Mouse (Mus musculus): Measurements from ENCODE around the gene Lix1l.
A peak's percentile ranks its signal among the peaks of the same experiment; 100 is the strongest.
"Not testable (repeated sequence)": the region's sequence is repeated elsewhere in the genome, so short reads cannot be mapped to it uniquely, and the experiment has no call there.

The Lix1l gene

GRCm38 (mm10) chr3:96629729-96630600 lies 29.0 kb downstream of the Lix1l start, which contains the start of gene Rbm8a:
TSS of gene Rbm8a (plus strand) at chr3:96629933.
- peak; percentile 93 to 95 for DNase-seq (ENCODE audit: low spot score in 2 of 2)

DNA sequence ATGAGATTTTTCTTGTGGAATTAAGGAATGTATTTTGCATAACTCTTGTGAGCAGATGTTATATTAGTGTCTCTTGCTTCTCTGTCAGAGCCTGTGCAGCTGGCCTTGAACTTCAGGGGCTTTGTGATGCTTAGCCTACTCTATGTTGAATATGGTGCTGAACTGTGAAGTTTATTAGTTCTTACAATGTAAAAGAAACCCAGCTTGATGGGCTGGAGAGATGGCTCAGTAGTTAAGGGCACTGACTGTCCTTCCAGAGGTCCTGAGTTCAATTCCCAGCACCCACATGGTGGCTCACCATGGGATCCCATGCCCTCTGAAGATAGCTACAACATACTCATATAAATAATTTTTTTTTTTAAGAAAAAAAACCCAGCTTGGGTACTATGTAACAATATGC lies 31.1 kb downstream of the Lix1l start:
- no peak for DNase-seq (ENCODE audit: low spot score in 2 of 2)

DNA sequence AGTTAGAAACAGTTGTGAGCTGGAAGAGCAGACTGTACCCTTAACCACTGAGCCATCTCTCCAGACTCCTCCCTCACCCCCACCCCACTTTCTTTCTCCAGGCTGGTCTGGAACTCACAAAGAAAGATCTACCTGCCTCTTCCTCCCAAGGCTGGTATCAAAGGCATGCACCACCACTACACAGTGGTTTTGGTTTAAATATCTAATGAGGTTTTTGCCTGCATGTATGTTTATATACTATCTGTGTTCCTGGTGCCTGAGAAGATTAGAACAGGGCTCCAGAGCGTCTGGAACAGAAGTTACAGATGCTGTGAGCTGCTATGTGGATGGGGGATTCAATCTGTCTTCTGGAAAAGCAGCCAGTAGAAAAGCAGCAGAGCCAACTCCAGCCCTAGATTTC lies 33.1 kb downstream of the Lix1l start:
- no peak for DNase-seq (ENCODE audit: low spot score in 2 of 2)

DNA sequence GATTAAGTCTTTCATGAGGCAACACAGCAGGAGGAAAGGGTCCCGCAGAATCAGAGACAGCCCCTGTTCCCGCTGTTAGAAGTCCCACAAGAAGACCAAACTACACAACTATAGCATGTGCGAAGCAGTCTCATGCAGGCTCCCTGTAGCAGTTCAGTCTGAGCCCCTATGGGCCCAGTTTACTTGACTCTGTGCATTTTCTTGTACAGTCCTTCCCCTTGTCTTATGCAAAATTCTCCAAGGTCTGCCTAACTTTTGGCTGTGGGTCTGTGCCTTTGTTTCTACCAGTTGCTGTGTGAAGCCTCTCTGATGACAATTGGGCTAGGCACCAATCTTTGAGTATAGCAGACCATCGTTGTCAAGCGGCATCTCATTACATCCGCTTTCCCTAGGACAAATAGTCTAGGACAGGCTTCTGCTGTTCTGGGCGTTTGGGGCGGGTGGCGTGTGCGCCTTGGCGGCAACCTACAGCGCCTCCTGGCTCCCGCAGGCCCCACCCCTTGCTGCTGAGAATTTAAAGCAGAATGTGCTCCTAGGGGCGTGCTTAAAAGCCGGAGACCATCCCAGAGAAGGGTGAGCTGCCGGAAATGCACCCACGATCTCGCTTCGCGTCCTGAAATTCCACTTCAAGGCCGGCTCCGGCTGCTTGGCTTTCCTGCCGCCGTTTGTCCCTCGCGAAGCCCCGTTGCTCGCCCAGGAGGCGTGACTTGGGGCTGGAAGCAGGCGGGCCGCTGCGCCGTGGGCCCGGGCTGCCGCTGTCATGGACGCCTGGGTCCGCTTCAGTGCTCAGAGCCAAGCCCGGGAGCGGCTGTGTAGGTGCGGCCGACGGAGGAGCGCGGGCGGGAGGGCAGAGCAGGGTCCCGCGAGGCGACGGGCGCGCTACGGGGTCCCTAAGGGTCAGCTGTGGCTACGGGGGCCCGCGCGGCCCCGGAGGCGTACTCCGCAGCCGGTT lies 34.3 kb downstream of the Lix1l start, which contains the start of the genes Pex11b and Gm42957:
Gene Pex11b, plus strand, starts transcription at position 449 of the 952 bp plus-strand sequence.
Gene Gm42957, plus strand, starts transcription at position 547 of the 952 bp plus-strand sequence.
- DNase-seq (ENCODE audit: low spot score in 2 of 2): peak; percentile 81 to 92

GRCm38 (mm10) chr3:96635906-96636305 lies 35.0 kb downstream of the Lix1l start:
- no peak for DNase-seq (ENCODE audit: low spot score in 2 of 2)

DNA sequence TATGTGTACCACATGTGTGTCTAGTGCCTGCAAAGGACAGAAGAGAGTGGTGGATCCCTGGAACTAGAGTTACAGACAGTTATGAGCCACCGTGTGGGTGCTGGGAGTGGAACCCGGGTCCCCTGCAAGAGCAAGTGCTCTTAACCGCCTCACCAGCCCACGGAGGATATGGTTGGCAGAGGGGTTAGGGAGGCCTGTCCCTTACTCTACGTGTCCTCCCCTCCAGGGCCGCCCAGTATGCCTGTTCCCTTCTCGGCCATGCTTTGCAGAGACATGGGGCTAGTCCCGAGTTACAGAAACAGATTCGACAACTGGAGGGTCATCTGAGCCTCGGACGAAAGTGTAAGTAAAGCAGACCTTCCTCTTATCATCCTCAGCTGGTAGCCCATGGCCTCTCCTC lies 35.5 kb downstream of the Lix1l start:
- DNase-seq (ENCODE audit: low spot score in 2 of 2): no peak

DNA sequence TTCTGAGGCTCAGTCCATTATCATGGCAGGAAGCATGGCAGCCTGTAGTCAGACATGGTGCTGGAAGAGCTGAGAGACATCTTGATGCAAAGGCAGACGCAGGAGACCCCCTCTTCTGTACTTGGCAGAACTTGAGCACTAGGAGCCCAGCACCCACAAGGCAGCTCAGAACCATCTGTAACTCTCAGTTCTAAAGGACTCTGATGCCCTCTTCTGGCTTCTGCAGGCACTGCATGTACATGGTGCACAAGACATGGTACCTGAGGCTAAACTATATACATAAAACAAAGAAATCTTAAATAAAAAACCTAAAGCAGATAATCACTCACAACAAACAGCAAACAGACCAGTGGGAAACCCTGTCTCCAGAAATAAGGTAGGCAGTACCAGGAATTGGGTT lies 38.3 kb downstream of the Lix1l start:
- DNase-seq (ENCODE audit: low spot score in 2 of 2): peak; percentile 71 to 84

- peak in 1 of 2 experiments; percentile 70 for DNase-seq (ENCODE audit: low spot score in 2 of 2)
Observed at GRCm38 (mm10) chr3:96645018-96645649, 44.2 kb downstream of the Lix1l start, which contains the start of gene Itga10. TSS of gene Itga10 (plus strand) at chr3:96645584.

DNA sequence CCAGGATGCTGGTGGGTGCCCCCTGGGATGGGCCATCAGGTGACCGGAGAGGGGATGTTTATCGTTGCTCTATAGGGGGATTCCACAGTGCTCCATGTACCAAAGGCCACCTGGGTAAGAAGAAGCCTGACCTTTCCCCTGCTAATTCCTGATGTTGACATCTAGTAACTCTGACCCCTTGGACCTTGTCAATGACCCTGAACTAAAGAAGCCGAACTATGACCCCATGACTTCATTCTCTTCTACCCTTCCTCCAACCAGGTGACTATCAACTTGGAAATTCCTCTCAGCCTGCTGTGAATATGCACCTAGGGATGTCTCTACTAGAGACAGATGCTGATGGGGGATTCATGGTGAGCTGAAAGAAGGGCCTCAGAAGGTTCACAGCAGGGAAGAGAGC lies 46.4 kb downstream of the Lix1l start:
- DNase-seq (ENCODE audit: low spot score in 2 of 2): no peak

GRCm38 (mm10) chr3:96660901-96661300 lies 60.0 kb downstream of the Lix1l start:
- no peak for DNase-seq (ENCODE audit: low spot score in 2 of 2)

GRCm38 (mm10) chr3:96662731-96663316 lies 61.9 kb downstream of the Lix1l start:
- DNase-seq (ENCODE audit: low spot score in 2 of 2): no peak

DNA sequence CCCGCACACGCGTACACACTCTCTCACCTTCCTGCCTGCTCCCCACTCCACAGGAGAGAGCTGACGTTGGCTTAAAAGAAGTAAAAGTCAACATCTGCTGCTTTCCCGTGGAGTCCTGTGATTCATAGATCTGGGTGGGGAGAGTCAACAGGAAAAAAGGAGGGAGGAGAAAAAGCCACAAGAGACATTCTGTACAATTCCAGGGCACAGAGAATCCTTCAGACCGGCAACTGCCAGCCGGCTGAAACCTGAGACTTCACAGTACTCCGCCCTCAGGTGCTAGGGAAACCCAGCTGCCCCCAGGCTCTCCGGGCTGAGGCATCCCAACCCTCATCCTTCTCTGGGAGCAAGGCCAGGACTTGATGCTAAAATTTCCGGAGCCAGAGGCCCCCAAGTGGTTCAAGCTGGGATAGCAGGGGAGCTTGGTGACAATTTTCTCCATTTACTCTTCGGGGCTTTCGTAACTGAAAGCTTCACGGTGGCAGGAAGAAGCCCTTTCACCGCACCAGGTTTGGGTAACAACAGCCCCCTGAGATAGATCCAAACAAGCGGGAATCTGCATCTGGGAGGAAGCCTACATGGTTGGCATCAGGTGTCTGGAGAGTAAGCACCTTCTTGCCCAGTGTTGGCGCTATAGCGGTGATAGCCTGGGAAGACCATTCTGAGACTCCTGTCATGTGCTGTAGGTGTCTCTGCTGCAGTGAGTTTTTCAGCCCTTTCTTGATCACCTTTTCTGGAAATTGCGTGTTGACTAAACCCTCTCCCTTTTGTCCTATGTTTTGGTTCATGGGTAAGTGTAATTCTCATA lies 62.7 kb downstream of the Lix1l start:
- peak; percentile 54 to 83 for DNase-seq (ENCODE audit: low spot score in 2 of 2)

- not testable (repeated sequence) for DNase-seq (ENCODE audit: low spot score in 2 of 2)
Observed at GRCm38 (mm10) chr3:96665732-96666363, 64.9 kb downstream of the Lix1l start.

GRCm38 (mm10) chr3:96666916-96667315 lies 66.0 kb downstream of the Lix1l start:
- DNase-seq (ENCODE audit: low spot score in 2 of 2): no peak

- no peak for DNase-seq (ENCODE audit: low spot score in 2 of 2)
Observed at GRCm38 (mm10) chr3:96667316-96667715, 66.4 kb downstream of the Lix1l start.

DNA sequence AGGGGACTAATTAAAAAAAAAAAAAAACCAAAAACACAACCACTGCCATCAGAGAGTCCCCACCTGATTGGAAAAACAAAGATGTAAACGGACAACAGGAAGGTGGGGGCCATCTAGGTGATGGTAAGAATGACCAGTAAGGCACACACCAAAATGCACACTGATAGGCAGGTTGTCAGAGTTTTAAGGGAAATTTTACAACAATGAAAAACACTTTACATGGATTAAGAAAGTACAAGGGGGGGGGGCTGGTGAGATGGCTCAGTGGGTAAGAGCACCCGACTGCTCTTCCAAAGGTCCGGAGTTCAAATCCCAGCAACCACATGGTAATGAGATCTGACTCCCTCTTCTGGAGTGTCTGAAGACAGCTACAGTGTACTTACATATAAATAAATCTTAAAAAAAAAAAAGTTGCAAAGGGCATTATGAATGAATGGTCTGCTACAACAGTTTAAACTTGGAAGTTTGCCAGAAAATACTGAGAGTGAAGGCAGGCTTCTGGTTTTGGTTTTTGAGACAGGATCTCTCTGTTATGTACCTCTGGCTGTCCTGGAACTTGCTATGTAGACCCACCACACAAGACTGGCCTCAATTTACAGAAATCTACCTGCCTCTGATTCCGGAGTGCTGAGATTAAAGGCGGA lies 67.6 kb downstream of the Lix1l start:
- DNase-seq (ENCODE audit: low spot score in 2 of 2): no peak

DNA sequence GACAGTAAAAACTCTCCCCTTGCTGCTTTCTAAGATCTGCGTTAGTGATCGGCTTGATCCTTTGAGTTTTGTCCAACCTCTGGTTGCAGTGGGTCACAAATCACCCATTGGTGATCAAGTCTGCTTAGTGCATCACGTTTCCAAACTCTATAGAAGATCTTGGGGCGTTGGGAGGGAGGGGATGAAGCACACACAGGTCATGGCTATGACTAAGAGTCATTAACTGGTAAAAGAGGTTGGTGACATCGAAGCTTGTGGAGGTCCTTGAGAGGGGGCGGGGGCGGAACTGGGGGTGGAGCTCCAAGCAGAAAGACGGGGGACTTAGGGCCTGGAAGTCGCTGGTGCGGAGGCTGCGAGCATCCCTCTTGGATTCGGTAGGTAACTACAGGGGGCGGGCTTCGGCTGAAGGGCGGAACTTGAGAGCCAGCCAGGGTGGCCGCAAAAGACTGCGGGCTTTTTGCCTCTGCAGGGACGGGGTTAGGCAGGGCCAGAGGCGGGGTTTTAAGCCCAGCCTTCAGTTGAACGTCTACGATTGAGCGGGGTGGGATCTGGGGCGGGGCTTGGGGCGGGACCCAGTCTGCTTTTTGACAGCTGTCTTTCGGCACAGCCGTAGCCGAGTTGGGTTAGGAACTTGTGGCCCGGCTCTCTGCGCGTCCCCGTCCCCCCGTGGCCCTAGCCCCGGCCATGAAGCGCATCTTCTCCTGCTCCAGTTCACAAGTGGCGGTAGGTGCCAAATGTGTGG lies 68.9 kb downstream of the Lix1l start, which contains the start of gene Ankrd35:
Gene Ankrd35, plus strand, starts transcription at position 405 of the 742 bp plus-strand sequence.
- DNase-seq (ENCODE audit: low spot score in 2 of 2): peak; percentile 72 to 83

DNA sequence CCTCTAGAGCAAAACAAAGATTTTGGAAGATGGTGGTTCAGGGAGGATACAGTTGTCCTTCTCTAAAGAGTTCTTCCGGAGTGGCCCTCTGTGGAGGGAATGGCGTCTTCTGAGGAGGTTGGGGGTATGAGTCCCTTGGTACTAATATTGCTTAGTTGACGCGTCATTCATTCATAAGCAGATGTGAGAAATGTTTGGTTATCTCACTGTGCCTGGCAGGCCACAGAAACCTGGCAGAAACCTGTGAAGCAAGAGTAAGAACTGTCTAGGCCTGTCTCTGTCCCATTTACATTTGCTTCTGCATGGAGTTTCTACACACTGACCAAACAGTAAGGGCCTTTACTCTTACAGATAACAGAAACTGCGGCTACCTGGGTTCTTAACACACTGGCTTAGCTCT lies 70.6 kb downstream of the Lix1l start:
- no peak for DNase-seq (ENCODE audit: low spot score in 2 of 2)

DNA sequence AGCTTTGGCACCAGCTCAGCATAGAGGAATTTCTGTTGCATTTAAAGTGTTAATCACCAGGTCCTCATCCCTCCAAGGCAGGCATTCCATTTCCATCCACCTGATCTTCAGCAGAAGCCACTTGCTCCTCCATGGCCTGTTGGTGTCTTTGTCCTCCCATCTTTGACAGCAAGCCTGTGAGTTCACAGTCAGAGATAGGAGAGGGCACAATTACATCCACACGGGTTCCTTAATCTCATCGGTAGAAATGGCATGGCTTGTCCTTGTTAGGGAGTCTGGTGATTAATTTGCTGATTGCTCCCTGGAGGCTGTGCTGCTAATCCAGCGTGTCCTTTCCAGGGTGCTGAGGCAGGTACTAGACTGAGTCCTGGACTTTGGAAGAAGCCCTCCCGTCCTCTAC lies 72.6 kb downstream of the Lix1l start:
- DNase-seq (ENCODE audit: low spot score in 2 of 2): no peak
